Mouse (Mus musculus) embryonic facial prominence, embryonic 14.5 days (tissue): Measurements from ENCODE around the gene Cebpz. TPM values are rescaled to one million over a fixed set of nuclear protein-coding genes. Genes with fewer than 3 reads are reported as not detected.

Experiments
- ATAC-seq: fragments of 200-750 bp; cut with Nextera tagmentation; 2 replicates; pipeline ENCODE4 v1.8.0; 2017; ENCODE audit warnings: low read depth, moderate number of reproducible peaks, moderate TSS enrichment
- DNase-seq: peaks from one replicate; pipeline ENCODE4 v3.0.0-alpha.2; 2015; ENCODE audit warnings: low spot score
- H3K27ac ChIP-seq: fragments of 300-500 bp; sonication (generic); replicated peaks from 2 replicates; pipeline ENCODE4 v1.5.1; 2014; ENCODE audit warnings: low read depth, mild to moderate bottlenecking, low read length, moderate library complexity
- H3K27me3 ChIP-seq: fragments of 300-500 bp; sonication (generic); replicated peaks from 2 replicates; pipeline ENCODE4 v1.6.1; 2014; ENCODE audit warnings: low read length; ENCODE audit not compliant: control insufficient read depth, insufficient read depth
- H3K36me3 ChIP-seq: fragments of 300-500 bp; sonication (generic); 2 replicates; pipeline ENCODE4 v1.6.1; 2014; ENCODE audit warnings: low read length, mixed read lengths; ENCODE audit not compliant: control insufficient read depth, insufficient read depth
- H3K4me1 ChIP-seq: fragments of 300-500 bp; sonication (generic); 2 replicates; pipeline ENCODE4 v1.6.1; 2014; ENCODE audit warnings: antibody characterized with exemption, low read length; ENCODE audit not compliant: control insufficient read depth, insufficient read depth
- H3K4me2 ChIP-seq: fragments of 300-500 bp; sonication (generic); 2 replicates; pipeline ENCODE4 v1.6.1; 2014; ENCODE audit warnings: low read depth, mild to moderate bottlenecking, low read length, moderate library complexity, mixed read lengths
- H3K4me3 ChIP-seq: fragments of 300-500 bp; sonication (generic); 2 replicates; pipeline ENCODE4 v1.5.1; 2014; ENCODE audit warnings: low read depth, mild to moderate bottlenecking, low read length
- H3K9ac ChIP-seq: fragments of 300-500 bp; sonication (generic); 2 replicates; pipeline ENCODE4 v1.6.1; 2014; ENCODE audit warnings: low read depth, mild to moderate bottlenecking, low read length, moderate library complexity, mixed read lengths
- H3K9me3 ChIP-seq: fragments of 300-500 bp; sonication (generic); 2 replicates; pipeline ENCODE4 v1.6.1; 2016; ENCODE audit warnings: low read length; ENCODE audit not compliant: control insufficient read depth
- WGBS: fragments of 180-500 bp; shearing (Covaris S2); extraction: QIAGEN DNeasy Blood & Tissue Kit; methylation state at CpG from one replicate; pipeline ENCODE4 v1.1.7; 2014; 5-methylcytosine and 5-hydroxymethylcytosine counted together
- polyA plus RNA-seq: library from polyadenylated mRNA; unstranded; fragments of >200 nt; fragmentation: Nextera tagmentation; extraction: Ambion mirVana; gene quantifications from 2 replicates; pipeline ENCODE4 v1.2.1, GENCODE M21; 2014

The Cebpz gene
- polyA plus RNA-seq, 1 experiment from 2014 or later, result 54.7 TPM

DNA sequence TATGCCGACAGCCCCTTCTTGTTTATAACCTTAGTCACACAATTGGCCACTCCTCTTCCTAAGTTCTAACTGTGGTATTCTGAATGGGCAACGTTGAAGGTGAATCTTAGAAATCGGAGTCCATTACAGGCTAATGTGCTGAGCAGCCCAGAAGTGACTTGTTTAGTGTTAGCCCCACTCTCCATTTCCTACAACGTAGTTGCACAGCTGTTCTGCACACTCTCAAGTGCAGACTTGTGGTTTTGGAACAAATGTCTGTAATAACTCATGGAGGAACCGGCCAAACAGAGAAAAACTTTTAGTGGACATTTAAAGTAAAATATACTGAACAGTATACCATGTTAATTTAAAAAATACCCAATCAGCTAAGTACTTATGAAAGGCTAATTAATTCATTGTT, 15.2 kb upstream of the Cebpz start:
- H3K9ac ChIP-seq, result no peak overlapping the region
- H3K4me3 ChIP-seq, result no peak overlapping the region
- 84% methylated on average over 5 of the region's 5 CpGs for WGBS
- no peaks in the 10 kb centered on the region for H3K9me3 ChIP-seq
- H3K36me3 ChIP-seq, result peaks cover 91% of the 10 kb centered on the region
- DNase-seq (no peak), ATAC-seq (no peak)
- no peak overlapping the region for H3K4me2 ChIP-seq
- no peaks in the 10 kb centered on the region for H3K4me1 ChIP-seq
- no peak overlapping the region for H3K27ac ChIP-seq
- H3K27me3 ChIP-seq, result no peaks in the 10 kb centered on the region

DNA sequence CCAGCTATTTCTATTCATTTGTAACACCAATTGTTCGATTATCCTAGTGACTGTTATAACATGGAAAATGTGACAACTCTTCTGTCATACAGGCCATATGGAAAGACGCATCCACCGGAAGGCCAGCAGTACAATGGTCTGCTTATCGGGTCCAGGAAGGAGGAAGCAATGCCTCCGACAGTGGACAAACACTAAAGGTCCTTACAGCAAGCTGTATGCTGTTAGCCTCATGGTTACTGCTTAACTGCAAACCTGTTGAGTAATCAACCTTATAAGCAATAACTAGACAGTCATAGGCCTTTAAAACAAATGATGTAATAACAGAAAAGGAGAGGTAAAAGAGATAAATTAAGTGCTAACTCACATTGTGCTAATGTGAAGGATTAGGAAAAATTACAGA, 14.4 kb upstream of the Cebpz start:
- H3K4me2 ChIP-seq, result no peak overlapping the region
- DNase-seq (no peak), ATAC-seq (no peak)
- peaks cover 92% of the 10 kb centered on the region for H3K36me3 ChIP-seq
- H3K9ac ChIP-seq, result no peak overlapping the region
- H3K4me3 ChIP-seq, result no peak overlapping the region
- no peaks in the 10 kb centered on the region for H3K27me3 ChIP-seq
- H3K4me1 ChIP-seq, result no peaks in the 10 kb centered on the region
- no peak overlapping the region for H3K27ac ChIP-seq
- no peaks in the 10 kb centered on the region for H3K9me3 ChIP-seq
- WGBS, result 97% methylated on average over 5 of the region's 5 CpGs

DNA sequence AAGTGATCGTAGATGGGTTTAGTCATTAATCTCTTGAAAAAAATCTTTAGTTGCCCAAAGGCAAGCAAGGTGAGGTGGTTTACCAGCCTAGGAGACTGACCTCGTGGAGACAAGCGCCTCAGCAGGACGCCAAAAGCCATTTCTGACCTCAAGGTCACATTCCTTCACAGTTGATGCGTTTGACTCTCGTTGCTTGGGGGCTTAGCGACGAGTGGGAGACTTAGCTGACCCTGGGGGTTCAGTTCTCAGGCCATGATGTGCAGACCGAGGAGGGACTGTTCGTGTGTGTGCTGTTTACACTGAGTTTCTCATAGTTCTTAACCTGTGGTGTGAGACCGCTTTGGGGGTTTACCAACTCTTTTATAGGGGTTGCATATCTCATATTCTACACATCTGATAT, 5.7 kb upstream of the Cebpz start:
- no peak overlapping the region for H3K4me3 ChIP-seq
- H3K27ac ChIP-seq, result no peak overlapping the region
- no peaks in the 10 kb centered on the region for H3K27me3 ChIP-seq
- no peak for ATAC-seq
- no peaks in the 10 kb centered on the region for H3K9me3 ChIP-seq
- peaks cover 3% of the 10 kb centered on the region; the same call in 1 of the 2 replicates for H3K4me1 ChIP-seq
- H3K36me3 ChIP-seq, result peaks cover 66% of the 10 kb centered on the region
- no peak overlapping the region for H3K4me2 ChIP-seq
- H3K9ac ChIP-seq, result no peak overlapping the region
- 46% methylated on average over 11 of the region's 11 CpGs for WGBS
- DNase-seq, result no peak

DNA sequence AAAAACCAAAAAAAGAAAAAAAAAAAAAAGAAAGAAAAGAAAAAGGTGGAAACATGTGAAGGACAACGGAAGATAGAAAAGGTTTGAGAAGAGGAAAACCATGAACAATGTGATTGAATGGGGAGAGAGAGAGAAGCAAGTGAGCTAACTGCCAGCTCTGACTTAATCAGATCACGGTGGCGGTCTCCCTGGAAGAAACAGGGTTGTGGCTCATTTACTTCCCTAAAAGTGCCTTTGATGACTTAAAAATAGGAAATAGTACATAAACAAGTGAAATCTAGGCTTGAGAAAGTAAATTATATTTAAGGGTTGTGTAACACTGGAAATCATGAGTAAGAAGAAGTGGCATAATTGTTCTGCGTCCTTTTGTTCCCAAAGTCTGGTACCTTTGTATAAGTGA, 2.1 kb upstream of the Cebpz start:
- Histone ChIP-seq H3K27ac (no peak overlapping the region), H3K4me3 (no peak overlapping the region), H3K9me3 (no peaks in the 10 kb centered on the region), H3K4me2 (no peak overlapping the region), H3K36me3 (peaks cover 55% of the 10 kb centered on the region), H3K27me3 (no peaks in the 10 kb centered on the region), H3K9ac (no peak overlapping the region), H3K4me1 (peaks cover 12% of the 10 kb centered on the region)
- ATAC-seq (no peak), DNase-seq (no peak)
- 93% methylated on average over 4 of the region's 4 CpGs for WGBS

DNA sequence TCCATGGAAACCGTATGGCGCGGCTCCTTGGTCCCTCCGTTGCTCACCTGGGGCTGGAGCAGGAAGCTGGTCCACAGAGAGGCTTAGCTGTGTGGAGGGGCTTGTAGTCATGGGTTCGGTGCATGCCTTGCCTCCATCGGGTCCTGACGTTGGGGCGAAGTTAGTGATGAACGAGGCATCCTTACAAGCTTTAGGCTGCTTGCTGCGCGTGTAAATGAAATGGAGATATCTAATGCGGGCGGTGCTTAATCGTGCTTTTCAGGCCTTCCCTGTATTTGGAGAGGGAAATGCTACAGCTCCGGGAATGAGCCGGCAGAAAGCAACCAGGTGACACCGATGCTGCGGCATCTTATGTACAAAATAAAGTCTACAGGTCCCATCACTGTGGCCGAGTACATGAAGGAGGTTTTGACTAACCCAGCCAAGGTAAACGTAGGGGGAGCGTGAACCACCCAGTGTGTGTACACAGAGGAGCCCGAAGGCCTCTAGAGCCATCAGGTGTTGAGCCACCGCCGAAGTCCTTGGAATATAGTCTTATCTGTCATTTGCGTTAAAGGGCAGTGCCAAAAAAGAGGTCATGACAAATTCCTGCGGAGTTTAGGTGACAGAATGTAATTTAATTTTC, 475 bp upstream of the Cebpz start:
- H3K4me1 ChIP-seq, result peaks cover 12% of the 10 kb centered on the region
- H3K36me3 ChIP-seq, result peaks cover 56% of the 10 kb centered on the region
- H3K4me3 ChIP-seq, result peak overlapping the region; percentile 73
- H3K27ac ChIP-seq, result no peak overlapping the region; the same call in 1 of the 2 replicates
- peak; percentile 16 for ATAC-seq
- H3K9ac ChIP-seq, result peak overlapping the region; percentile 75
- no peaks in the 10 kb centered on the region for H3K9me3 ChIP-seq
- DNase-seq, result no peak
- H3K4me2 ChIP-seq, result peak overlapping the region; percentile 65
- 7% methylated on average over 26 of the region's 26 CpGs for WGBS
- H3K27me3 ChIP-seq, result no peaks in the 10 kb centered on the region

DNA sequence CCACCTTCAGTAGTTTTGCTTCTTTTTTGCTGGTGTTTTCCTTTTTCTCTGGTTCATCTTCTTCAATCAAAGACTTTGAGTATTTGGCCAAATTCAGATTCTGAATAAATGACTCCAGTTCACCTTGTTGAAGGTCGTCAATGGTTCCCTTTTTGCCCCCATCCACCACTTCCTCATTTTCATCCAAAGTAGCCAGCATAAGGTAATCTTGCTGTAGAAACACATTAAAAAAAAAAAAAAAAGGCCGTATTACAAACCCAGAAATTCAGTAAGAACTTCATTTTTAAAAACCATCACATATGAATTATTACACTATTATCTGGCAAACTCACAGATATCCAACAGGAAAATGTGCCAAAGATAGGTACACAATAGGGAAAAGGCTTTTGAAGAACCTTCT, 1.0 kb downstream of the Cebpz start:
- peaks cover 12% of the 10 kb centered on the region for H3K4me1 ChIP-seq
- 79% methylated on average over 2 of the region's 2 CpGs for WGBS
- no peaks in the 10 kb centered on the region for H3K9me3 ChIP-seq
- H3K4me2 ChIP-seq, result peak overlapping the region; percentile 65
- ATAC-seq (no peak), DNase-seq (no peak)
- no peak overlapping the region for H3K27ac ChIP-seq
- peak overlapping the region; percentile 73 for H3K4me3 ChIP-seq
- peaks cover 60% of the 10 kb centered on the region for H3K36me3 ChIP-seq
- H3K27me3 ChIP-seq, result no peaks in the 10 kb centered on the region
- H3K9ac ChIP-seq, result peak overlapping the region; percentile 75

DNA sequence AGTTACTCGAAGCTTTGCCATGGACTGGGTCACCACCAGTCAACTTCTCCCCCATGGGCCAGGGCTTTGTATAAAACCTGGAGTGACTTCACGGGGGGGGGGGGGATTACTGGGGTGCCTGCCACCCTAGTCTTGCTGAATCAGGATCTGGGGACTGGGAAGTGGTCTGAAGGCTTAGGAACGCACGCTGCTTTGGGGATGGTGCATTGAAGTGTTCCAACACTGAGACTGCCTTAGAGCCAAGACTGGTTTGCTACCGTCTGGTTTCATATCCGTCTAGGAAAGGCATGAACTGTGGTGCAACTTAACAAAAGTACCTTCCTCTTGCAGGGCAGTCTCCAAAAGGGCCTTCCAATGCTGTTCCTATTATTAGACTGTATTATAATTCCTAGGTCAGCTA, 19.2 kb downstream of the Cebpz start:
- WGBS, result 38% methylated on average over 6 of the region's 6 CpGs
- no peaks in the 10 kb centered on the region for H3K27me3 ChIP-seq
- H3K4me3 ChIP-seq, result peak overlapping the region; percentile 62; the same call in 1 of the 2 replicates
- ATAC-seq, result no peak
- H3K4me1 ChIP-seq, result peaks cover 10% of the 10 kb centered on the region
- no peak for DNase-seq
- peaks cover 39% of the 10 kb centered on the region for H3K36me3 ChIP-seq
- no peak overlapping the region for H3K27ac ChIP-seq
- H3K4me2 ChIP-seq, result peak overlapping the region; percentile 64
- H3K9me3 ChIP-seq, result no peaks in the 10 kb centered on the region
- H3K9ac ChIP-seq, result peak overlapping the region; percentile 79

DNA sequence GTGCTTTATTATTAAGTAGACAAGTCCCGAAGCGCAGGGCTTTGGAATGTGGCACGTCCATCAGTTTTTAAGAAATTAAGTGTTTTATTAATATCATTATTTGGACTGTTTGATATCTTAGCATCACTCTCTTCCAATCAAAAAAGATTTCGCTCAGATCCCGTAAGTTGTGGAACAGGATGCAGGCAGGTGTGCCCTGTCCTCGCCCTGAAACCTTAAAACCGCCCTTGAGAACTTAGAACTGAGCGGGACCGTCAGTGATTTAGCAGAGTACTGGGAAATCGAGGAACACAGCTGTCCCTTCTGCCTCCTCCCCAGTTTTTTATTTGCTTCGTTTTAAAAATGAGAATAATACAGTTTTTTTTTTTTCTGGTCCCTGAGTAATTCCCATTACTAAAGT, 20.0 kb downstream of the Cebpz start:
- 2% methylated on average over 11 of the region's 11 CpGs for WGBS
- no peaks in the 10 kb centered on the region for H3K27me3 ChIP-seq
- H3K4me2 ChIP-seq, result peak overlapping the region; percentile 64
- ATAC-seq (0 out of 2 replicates have a peak, but pooled peaks have one; percentile 10), DNase-seq (no peak)
- peaks cover 10% of the 10 kb centered on the region for H3K4me1 ChIP-seq
- no peaks in the 10 kb centered on the region for H3K9me3 ChIP-seq
- peak overlapping the region; percentile 79 for H3K9ac ChIP-seq
- peaks cover 31% of the 10 kb centered on the region for H3K36me3 ChIP-seq
- peak overlapping the region; percentile 62 for H3K27ac ChIP-seq
- H3K4me3 ChIP-seq, result peak overlapping the region; percentile 62

DNA sequence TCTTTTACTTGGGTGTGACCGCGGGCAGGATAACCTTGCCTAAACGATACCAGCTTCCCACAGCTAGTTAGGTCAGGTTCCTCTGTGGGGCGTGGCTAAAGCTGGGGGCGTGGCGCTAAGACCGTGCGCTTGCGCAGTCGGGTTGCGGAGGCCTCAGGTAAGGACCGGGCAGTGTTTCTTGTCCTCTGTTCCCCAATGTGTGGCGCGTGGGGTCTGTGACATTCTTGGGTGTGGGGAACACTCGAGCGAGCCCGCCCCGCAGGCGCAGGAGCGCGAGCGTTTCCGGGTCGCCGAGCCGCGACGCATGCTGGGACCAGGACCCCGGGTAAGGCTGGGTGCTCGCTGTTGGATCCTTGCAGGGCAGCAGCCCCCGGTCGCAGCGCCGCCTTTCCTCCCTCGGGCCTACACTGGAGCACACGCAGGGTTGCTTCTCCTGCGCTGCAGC, 20.5 kb downstream of the Cebpz start, which contains the start of gene Cebpzos:
Cebpzos (plus strand) TSS at position 132 of the 445 bp plus-strand sequence.
- H3K9me3 ChIP-seq, result no peaks in the 10 kb centered on the region
- DNase-seq (peak; percentile 92), ATAC-seq (peak; percentile 93)
- H3K4me1 ChIP-seq, result peaks cover 10% of the 10 kb centered on the region
- peak within 1 kb of the TSS; percentile 79 for H3K9ac ChIP-seq
- H3K4me2 ChIP-seq, result peak within 1 kb of the TSS; percentile 64
- 0% methylated on average over 32 of the region's 37 CpGs for WGBS
- H3K36me3 ChIP-seq, result peaks cover 26% of the 10 kb centered on the region
- peak within 1 kb of the TSS; percentile 62 for H3K27ac ChIP-seq
- H3K4me3 ChIP-seq, result peak within 1 kb of the TSS; percentile 62
- no peaks in the 10 kb centered on the region for H3K27me3 ChIP-seq
